In the genomic region with DNA sequence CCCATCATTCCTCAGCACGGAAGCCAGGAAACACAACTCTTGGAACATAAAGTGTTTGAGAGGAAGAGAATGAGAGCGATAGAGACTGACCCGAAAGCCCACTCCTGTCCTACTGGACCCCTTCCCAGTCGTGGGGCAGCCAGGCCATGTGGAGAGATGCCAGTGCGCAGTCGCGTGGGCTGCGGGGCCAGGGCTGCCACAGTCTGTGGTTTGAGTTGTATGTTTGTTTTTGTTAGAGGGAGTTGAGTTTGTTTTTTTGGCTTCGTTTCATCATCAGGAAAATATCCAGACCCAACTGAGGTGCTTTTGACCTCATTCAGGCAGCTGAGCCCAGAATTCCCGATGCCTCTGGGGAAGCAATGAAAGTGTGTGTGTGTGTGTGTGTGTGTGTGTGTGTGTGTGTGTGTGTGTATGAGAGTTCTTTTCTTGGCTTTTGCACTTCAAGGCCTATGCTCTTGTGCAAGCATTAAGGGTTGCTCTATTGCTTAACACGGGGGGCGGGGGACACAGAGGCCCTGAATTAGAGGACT, we compare ENCODE assay signal across 9 mouse cellular contexts. TPM values are rescaled to one million over a fixed set of nuclear protein-coding genes. Genes with fewer than 3 reads are reported as not detected.
DNase-seq lines count a peak whose midpoint lies in the region; ATAC-seq and TF ChIP-seq lines count a peak whose summit lies in the region.
"Had no signal": no experiment of that assay in that cellular context is flagged by ENCODE, and none has a peak within 500 bp of the region (broad histone marks: within the 10 kb centered on the region; RNA-seq: fewer than 3 reads in every experiment).

No protein-coding gene starts in this region.

- 67% methylated on average over 12 of the region's 12 CpGs for WGBS in heart, embryonic 10.5 days
- 39% methylated on average over 12 of the region's 12 CpGs for WGBS in kidney, embryonic 16.5 days
- whole genome bisulfite sequencing in hindbrain, embryonic 10.5 days, result 76% methylated on average over 12 of the region's 12 CpGs

- H3K4me1 ChIP-seq in heart, embryonic 10.5 days, result peaks cover 20% of the 10 kb centered on the region
- peaks cover 32% of the 10 kb centered on the region for H3K4me1 ChIP-seq in kidney, embryonic 16.5 days (ENCODE audit: insufficient read depth, low read length)
- H3K4me1 ChIP-seq in hindbrain, embryonic 10.5 days (replicated peaks), result peaks cover 21% of the 10 kb centered on the region

- no peak overlapping the region for H3K27ac ChIP-seq in heart, embryonic 10.5 days
- peak overlapping the region; percentile 89 for H3K27ac ChIP-seq in gastrocnemius, adult 2 months
- peak overlapping the region; percentile 77 for H3K27ac ChIP-seq in kidney, embryonic 16.5 days (ENCODE audit: low read length)
- no peak overlapping the region; the same call in 1 of the 2 replicates for H3K27ac ChIP-seq in hindbrain, embryonic 10.5 days

- H3K27me3 ChIP-seq in heart, embryonic 10.5 days (ENCODE audit: insufficient read depth, poor library complexity, severe bottlenecking), result no peaks in the 10 kb centered on the region
- no peaks in the 10 kb centered on the region for H3K27me3 ChIP-seq in kidney, embryonic 16.5 days (ENCODE audit: insufficient read depth, low read length)
- no peaks in the 10 kb centered on the region for H3K27me3 ChIP-seq in hindbrain, embryonic 10.5 days (ENCODE audit: insufficient read depth, poor library complexity, severe bottlenecking)

- H3K4me2 ChIP-seq in kidney, embryonic 16.5 days (replicated peaks; ENCODE audit: low read depth, low read length), result peak overlapping the region; percentile 35

- intact Hi-C loops in gastrocnemius, adult 2 months (cut with DNase I), result no loop called here

- H3K36me3 ChIP-seq in heart, embryonic 10.5 days, result no peaks in the 10 kb centered on the region
- H3K36me3 ChIP-seq in kidney, embryonic 16.5 days (ENCODE audit: insufficient read depth, low read length), result no peaks in the 10 kb centered on the region
- H3K36me3 ChIP-seq in hindbrain, embryonic 10.5 days, result no peaks in the 10 kb centered on the region

- no peak overlapping the region for H3K9ac ChIP-seq in kidney, embryonic 16.5 days (replicated peaks; ENCODE audit: low read length)

- peak; percentile 81 to 84 for DNase-seq in heart, adult 18-20 months
- DNase-seq in heart, embryonic 10.5 days (ENCODE audit: low spot score), result no peak
- peak; percentile 71 for DNase-seq in gastrocnemius, adult 2 months
- peak; percentile 73 for DNase-seq in ovary, adult 18-20 months (ENCODE audit: low spot score)
- no peak for DNase-seq in hindbrain, embryonic 10.5 days (ENCODE audit: low spot score)
- no peak for DNase-seq in frontal cortex, adult 2 months (ENCODE audit: extremely low spot score in 1 of 2, low spot score in 1 of 2)
- DNase-seq in thymus, postnatal 25 days, result no peak
- DNase-seq: layer of hippocampus, postnatal 36 days had no signal

- H3K9me3 ChIP-seq in heart, embryonic 10.5 days, result no peaks in the 10 kb centered on the region
- no peaks in the 10 kb centered on the region for H3K9me3 ChIP-seq in kidney, embryonic 16.5 days (ENCODE audit: low read length)
- H3K9me3 ChIP-seq in hindbrain, embryonic 10.5 days, result no peaks in the 10 kb centered on the region

- TF ChIP-seq CTCF in gastrocnemius, adult 2 months (IDR thresholded peaks at IDR 0.05), result no peak

- ATAC-seq in kidney, embryonic 16.5 days (ENCODE audit: low FRiP score, low TSS enrichment), result 0 out of 2 replicates have a peak, but pooled peaks have one; percentile 64

- H3K4me3 ChIP-seq in heart, embryonic 10.5 days, result no peak overlapping the region
- H3K4me3 ChIP-seq in gastrocnemius, adult 2 months, result peak overlapping the region; percentile 59
- H3K4me3 ChIP-seq in kidney, embryonic 16.5 days (ENCODE audit: low read length), result peak overlapping the region; percentile 6; the same call in 1 of the 2 replicates
- H3K4me3 ChIP-seq in hindbrain, embryonic 10.5 days, result no peak overlapping the region

RNA-seq across cellular contexts. Expression of a gene that starts 42.2 kb away (rescaled TPM):
- 10 to 100 TPM; 13.4 to 14.1 TPM for total RNA-seq in heart, adult 18-20 months (2021)
- 29.6 and 39.9 TPM in 2 replicates for polyA plus RNA-seq in heart, embryonic 10.5 days (2016; fragmentation: Nextera tagmentation; extraction: Ambion mirVana)
- 10 to 100 TPM in 1 of 2 experiments, 1 to 10 TPM in 1; 9.6 to 14.9 TPM for total RNA-seq in gastrocnemius, adult 2 months (2021)
- 31.7 and 40.1 TPM in 2 replicates for polyA plus RNA-seq in kidney, embryonic 16.5 days (2015; fragmentation: Nextera tagmentation; extraction: Ambion mirVana)
- 52.8 and 57.1 TPM in 2 replicates for polyA plus RNA-seq in hindbrain, embryonic 10.5 days (2016; fragmentation: Nextera tagmentation; extraction: Ambion mirVana)
- 34.8 and 35.3 TPM in 2 replicates for polyA plus RNA-seq in frontal cortex, adult 2 months (2012; rRNA removed)

RNA-seq across cellular contexts. Expression of a gene that starts 42.5 kb away (rescaled TPM):
- total RNA-seq in heart, adult 18-20 months (2021), result 1 to 10 TPM; 3.9 to 4.7 TPM
- polyA plus RNA-seq in heart, embryonic 10.5 days (2016; fragmentation: Nextera tagmentation; extraction: Ambion mirVana), result 2.9 and 4.8 TPM in 2 replicates
- 1 to 10 TPM; 4.9 to 5.3 TPM for total RNA-seq in gastrocnemius, adult 2 months (2021)
- polyA plus RNA-seq in kidney, embryonic 16.5 days (2015; fragmentation: Nextera tagmentation; extraction: Ambion mirVana), result 2.6 and 3.5 TPM in 2 replicates
- 5.4 and 6.0 TPM in 2 replicates for polyA plus RNA-seq in hindbrain, embryonic 10.5 days (2016; fragmentation: Nextera tagmentation; extraction: Ambion mirVana)
- 2.7 and 3.1 TPM in 2 replicates for polyA plus RNA-seq in frontal cortex, adult 2 months (2012; rRNA removed)

Comparison
In these comparisons a context has a peak if more than half of its experiments do, and no peak if none do; other contexts are left out.
1. DNase-seq: peak in heart, adult 18-20 months (2 of 2), gastrocnemius, adult 2 months (single experiment) and ovary, adult 18-20 months (single experiment); none in heart, embryonic 10.5 days (single experiment), hindbrain, embryonic 10.5 days (single experiment), frontal cortex, adult 2 months (0 of 2) and thymus, postnatal 25 days (single experiment).
2. H3K27ac ChIP-seq: peak in gastrocnemius, adult 2 months (single experiment) and kidney, embryonic 16.5 days (single experiment); none in heart, embryonic 10.5 days (single experiment) and hindbrain, embryonic 10.5 days (single experiment).
3. H3K4me3 ChIP-seq: peak in gastrocnemius, adult 2 months (single experiment) and kidney, embryonic 16.5 days (single experiment); none in heart, embryonic 10.5 days (single experiment) and hindbrain, embryonic 10.5 days (single experiment).